Mouse (Mus musculus) heart, embryonic 11.5 days (tissue): ENCODE results near the gene Hist2h3c1. TPM values are rescaled to one million over a fixed set of nuclear protein-coding genes. Genes with fewer than 3 reads are reported as not detected.
"Not testable (repeated sequence)": the region's sequence is repeated elsewhere in the genome, so short reads cannot be mapped to it uniquely, and the experiment has no call there.

Experiments
- ATAC-seq: fragments of 200-750 bp; cut with Nextera tagmentation; replicated peaks from 2 replicates; pipeline ENCODE4 v1.8.0; 2017; ENCODE audit warnings: moderate library complexity; ENCODE audit not compliant: insufficient number of reproducible peaks, low FRiP score, low TSS enrichment
- H3K27ac ChIP-seq: fragments of 300-500 bp; sonication (generic); 2 replicates; pipeline ENCODE4 v1.5.1; 2014; ENCODE audit warnings: mild to moderate bottlenecking, low read depth, low read length
- H3K27me3 ChIP-seq: fragments of 300-500 bp; sonication (generic); 2 replicates; pipeline ENCODE4 v1.6.1; 2014; ENCODE audit warnings: mild to moderate bottlenecking, low read length, mixed read lengths; ENCODE audit not compliant: control insufficient read depth, insufficient read depth
- H3K36me3 ChIP-seq: fragments of 300-500 bp; sonication (generic); 2 replicates; pipeline ENCODE4 v1.6.1; 2014; ENCODE audit warnings: mild to moderate bottlenecking, low read length, moderate library complexity, mixed read lengths; ENCODE audit not compliant: control insufficient read depth, insufficient read depth
- H3K4me1 ChIP-seq: fragments of 300-500 bp; sonication (generic); 2 replicates; pipeline ENCODE4 v1.6.1; 2014; ENCODE audit warnings: low read length; ENCODE audit not compliant: control insufficient read depth, insufficient read depth
- H3K4me2 ChIP-seq: fragments of 300-500 bp; sonication (generic); 2 replicates; pipeline ENCODE4 v1.6.1; 2014; ENCODE audit warnings: mild to moderate bottlenecking, moderate library complexity
- H3K4me3 ChIP-seq: fragments of 300-500 bp; sonication (generic); 2 replicates; pipeline ENCODE4 v1.5.1; 2014; ENCODE audit warnings: low read depth, low read length
- H3K9ac ChIP-seq: fragments of 300-500 bp; sonication (generic); 2 replicates; pipeline ENCODE4 v1.6.1; 2014; ENCODE audit warnings: mild to moderate bottlenecking, low read depth, low read length, moderate library complexity
- H3K9me3 ChIP-seq: fragments of 300-500 bp; sonication (generic); replicated peaks from 2 replicates; pipeline ENCODE4 v1.6.1; 2016; ENCODE audit warnings: low read length; ENCODE audit not compliant: control insufficient read depth
- WGBS: fragments of 180-500 bp; shearing (Covaris S2); extraction: QIAGEN DNeasy Blood & Tissue Kit; methylation state at CpG from one replicate; pipeline ENCODE4 v1.1.7; 2014; ENCODE audit not compliant: insufficient replicate concordance; 5-methylcytosine and 5-hydroxymethylcytosine counted together
- polyA plus RNA-seq: library from polyadenylated mRNA; unstranded; fragments of >200 nt; fragmentation: Nextera tagmentation; extraction: Ambion mirVana; gene quantifications from 2 replicates; pipeline ENCODE4 v1.2.1, GENCODE M21; 2014

The Hist2h3c1 gene
- 0.66 and 1.2 TPM in 2 replicates for polyA plus RNA-seq

DNA sequence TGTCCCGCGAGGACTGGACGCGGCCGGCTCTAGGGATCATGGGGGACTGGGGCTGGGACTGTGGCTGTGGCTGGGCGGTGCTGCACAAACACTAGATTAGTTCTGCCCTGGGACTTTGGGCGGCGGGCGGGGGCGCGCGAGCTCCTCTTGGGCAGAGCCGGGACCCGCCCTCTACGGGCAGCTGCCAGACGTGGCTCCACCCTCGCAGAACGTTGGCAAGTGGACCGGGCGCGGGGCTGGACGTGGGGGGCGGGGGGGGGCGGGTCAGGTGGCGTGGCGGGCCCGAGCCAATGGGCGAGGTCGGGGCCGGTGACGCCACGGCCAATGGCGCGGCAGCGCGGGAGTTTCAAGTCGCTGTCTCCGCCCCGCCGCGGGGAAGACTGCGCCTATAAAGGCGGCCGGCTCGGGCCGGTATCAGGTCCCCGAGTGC, at the start of gene Hist2h3c1:
Gene Hist2h3c1, plus strand, starts transcription at position 259 of the 430 bp plus-strand sequence.
- Histone ChIP-seq H3K4me2 (peak within 1 kb of the TSS; percentile 68), H3K9ac (peak within 1 kb of the TSS; percentile 66), H3K27ac (peak within 1 kb of the TSS; percentile 62), H3K4me1 (peaks cover 14% of the 10 kb centered on the region), H3K4me3 (peak within 1 kb of the TSS; percentile 39)
- peak; percentile 89 for ATAC-seq
- WGBS, result 0% methylated on average over 1 of the region's 47 CpGs
- H3K27me3 ChIP-seq, H3K9me3 ChIP-seq, H3K36me3 ChIP-seq: not testable (repeated sequence)

GRCm38 (mm10) chr3:96197129-96197749, 49.2 kb upstream of the Hist2h3c1 start:
- H3K4me3 ChIP-seq, result peak overlapping the region; percentile 72
- peak overlapping the region; percentile 94 for H3K9ac ChIP-seq
- H3K4me1 ChIP-seq, result peaks cover 12% of the 10 kb centered on the region
- peak; percentile 87 for ATAC-seq
- no peaks in the 10 kb centered on the region for H3K27me3 ChIP-seq
- H3K9me3 ChIP-seq, result no peaks in the 10 kb centered on the region
- H3K4me2 ChIP-seq, result peak overlapping the region; percentile 98
- peaks cover 9% of the 10 kb centered on the region; the same call in 1 of the 2 replicates for H3K36me3 ChIP-seq
- peak overlapping the region; percentile 91 for H3K27ac ChIP-seq
- WGBS, result under 1% methylated on average over 50 of the region's 50 CpGs

DNA sequence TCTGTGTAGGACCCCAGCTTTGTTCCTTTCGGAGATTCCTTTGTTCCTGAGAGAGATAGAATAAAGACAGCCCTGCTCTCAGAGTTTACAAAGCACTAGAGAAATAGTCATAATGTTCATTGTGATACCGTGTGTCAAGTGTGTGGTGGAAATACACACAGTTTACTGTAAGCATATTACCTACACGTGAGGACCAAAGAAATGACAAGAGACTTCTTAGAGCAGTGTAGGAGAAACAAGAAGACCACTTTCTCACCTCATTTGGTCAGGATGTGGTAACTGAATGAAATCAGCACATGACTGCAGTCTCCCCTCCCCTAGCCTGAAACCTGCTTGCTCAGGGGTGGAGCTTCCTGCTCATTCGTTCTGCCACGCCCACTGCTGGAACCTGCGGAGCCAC, 48.3 kb upstream of the Hist2h3c1 start:
- Histone ChIP-seq H3K4me1 (peaks cover 12% of the 10 kb centered on the region), H3K9me3 (no peaks in the 10 kb centered on the region), H3K4me3 (peak overlapping the region; percentile 72), H3K9ac (peak overlapping the region; percentile 94), H3K4me2 (peak overlapping the region; percentile 98), H3K36me3 (peaks cover 9% of the 10 kb centered on the region; the same call in 1 of the 2 replicates), H3K27ac (0 out of 2 replicates have a peak overlapping the region, but pooled peaks have one; percentile 15), H3K27me3 (no peaks in the 10 kb centered on the region)
- 4% methylated on average over 6 of the region's 6 CpGs for WGBS
- no peak for ATAC-seq

GRCm38 (mm10) chr3:96198601-96199251, 47.8 kb upstream of the Hist2h3c1 start:
- H3K36me3 ChIP-seq, H3K27me3 ChIP-seq, H3K4me3 ChIP-seq, H3K9me3 ChIP-seq, H3K9ac ChIP-seq, H3K27ac ChIP-seq, H3K4me2 ChIP-seq, ATAC-seq: not testable (repeated sequence)
- H3K4me1 ChIP-seq, result peaks cover 12% of the 10 kb centered on the region
- 25% methylated on average over 6 of the region's 8 CpGs for WGBS

DNA sequence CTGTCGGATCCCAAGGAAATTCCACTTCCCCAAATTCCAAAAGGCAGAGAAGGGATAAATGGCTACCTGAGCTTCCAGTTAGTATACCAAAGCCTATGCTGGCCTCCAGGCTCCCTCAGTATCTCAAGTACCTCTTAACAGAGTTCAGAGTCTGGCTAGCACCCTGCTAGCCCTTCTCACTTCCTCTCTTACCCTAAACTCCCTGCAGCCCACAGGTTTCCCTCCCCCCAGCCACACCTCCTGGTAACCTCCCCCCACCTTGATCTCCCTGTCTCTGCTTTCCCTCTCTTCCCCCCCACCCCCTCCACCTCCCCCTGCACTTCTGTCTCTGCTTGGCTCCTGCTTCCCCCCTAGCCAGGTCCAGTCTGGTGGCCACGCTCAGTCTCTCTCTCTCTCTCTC, 46.8 kb upstream of the Hist2h3c1 start:
- Histone ChIP-seq H3K9me3 (no peaks in the 10 kb centered on the region), H3K9ac (no peak overlapping the region), H3K4me1 (peaks cover 12% of the 10 kb centered on the region), H3K36me3 (peaks cover 9% of the 10 kb centered on the region; the same call in 1 of the 2 replicates), H3K27ac (no peak overlapping the region), H3K4me3 (no peak overlapping the region), H3K4me2 (no peak overlapping the region), H3K27me3 (no peaks in the 10 kb centered on the region)
- no peak for ATAC-seq
- 33% methylated on average over 2 of the region's 2 CpGs for WGBS

DNA sequence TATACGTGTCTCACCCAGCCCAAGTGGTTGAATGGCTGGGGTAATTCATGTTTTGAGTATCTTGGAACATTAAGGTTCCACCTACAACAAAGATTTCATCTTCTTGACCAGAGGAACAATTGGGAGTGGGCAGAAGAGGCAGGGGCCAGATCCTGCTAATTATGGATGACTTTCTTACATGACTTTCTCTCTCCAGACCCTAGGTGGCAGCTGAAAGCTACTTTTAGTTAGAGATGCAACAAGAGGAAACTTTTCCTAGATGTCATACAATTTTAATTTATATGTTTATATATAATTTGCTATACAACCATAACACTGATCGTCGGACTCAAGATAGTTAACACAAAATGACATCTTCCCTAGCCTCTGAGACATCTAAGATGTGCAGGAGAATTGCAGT, 38.7 kb upstream of the Hist2h3c1 start:
- H3K4me3 ChIP-seq, result no peak overlapping the region
- no peaks in the 10 kb centered on the region for H3K36me3 ChIP-seq
- WGBS, result 73% methylated on average over 3 of the region's 3 CpGs
- H3K27ac ChIP-seq, result no peak overlapping the region
- ATAC-seq, result no peak
- H3K9me3 ChIP-seq, result no peaks in the 10 kb centered on the region
- no peak overlapping the region for H3K4me2 ChIP-seq
- H3K4me1 ChIP-seq, result no peaks in the 10 kb centered on the region
- H3K27me3 ChIP-seq, result no peaks in the 10 kb centered on the region
- H3K9ac ChIP-seq, result no peak overlapping the region

GRCm38 (mm10) chr3:96209242-96209641, 37.2 kb upstream of the Hist2h3c1 start:
- Histone ChIP-seq H3K27me3 (no peaks in the 10 kb centered on the region), H3K4me3 (no peak overlapping the region), H3K27ac (no peak overlapping the region), H3K4me2 (no peak overlapping the region), H3K4me1 (no peaks in the 10 kb centered on the region), H3K9ac (no peak overlapping the region), H3K9me3 (no peaks in the 10 kb centered on the region), H3K36me3 (no peaks in the 10 kb centered on the region)
- WGBS, result 17% methylated on average over 15 of the region's 15 CpGs
- ATAC-seq, result no peak

DNA sequence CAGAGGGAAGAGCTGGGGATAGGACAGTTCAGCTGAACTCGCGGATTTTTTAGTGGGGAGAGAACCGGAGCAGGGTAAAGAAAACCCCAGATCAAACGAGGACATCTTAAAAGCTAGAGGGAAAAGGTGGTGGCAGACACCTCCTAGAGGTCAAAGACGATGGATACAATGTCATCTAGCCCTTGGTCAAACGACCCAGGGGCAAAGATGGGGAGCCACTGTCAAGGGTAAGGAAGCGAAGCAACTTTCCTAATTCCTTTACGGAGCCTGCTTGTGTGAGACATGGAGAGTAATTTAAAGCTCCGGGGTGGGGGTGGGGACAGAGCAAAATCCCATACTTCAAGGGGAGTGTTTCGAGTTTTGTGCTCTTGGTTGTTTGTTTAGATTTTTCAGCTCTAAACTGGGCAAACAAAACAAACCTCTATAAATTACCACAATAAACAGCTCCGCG, 27.3 kb upstream of the Hist2h3c1 start:
- Histone ChIP-seq H3K27me3 (no peaks in the 10 kb centered on the region), H3K36me3 (no peaks in the 10 kb centered on the region), H3K9me3 (no peaks in the 10 kb centered on the region), H3K4me1 (peaks cover 17% of the 10 kb centered on the region; the same call in 1 of the 2 replicates), H3K4me2 (peak overlapping the region; percentile 67), H3K9ac (peak overlapping the region; percentile 97), H3K4me3 (peak overlapping the region; percentile 66), H3K27ac (peak overlapping the region; percentile 99)
- under 1% methylated on average over 12 of the region's 12 CpGs for WGBS
- ATAC-seq, result no peak; the same call in 1 of the 2 replicates
